In the genomic region with DNA sequence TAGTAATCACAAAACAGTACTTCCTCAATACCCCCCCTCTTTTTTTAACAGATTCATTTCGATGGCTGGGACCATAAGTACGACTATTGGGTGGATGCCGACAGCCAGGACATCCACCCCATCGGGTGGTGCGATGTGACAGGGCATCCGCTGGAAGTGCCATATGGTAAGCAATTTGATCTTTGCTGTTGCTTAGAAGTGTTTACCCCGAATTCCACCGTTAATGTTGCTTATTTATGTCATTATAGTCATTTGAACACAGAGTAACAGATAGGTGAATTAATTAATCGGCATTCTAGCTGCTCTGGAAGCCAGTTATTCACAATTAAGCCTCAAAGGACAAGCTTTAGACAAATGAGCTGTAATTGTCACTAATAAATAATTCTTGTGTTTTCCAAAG, we compare ENCODE assay signal across 25 mouse cellular contexts.
A peak's percentile ranks its signal among the peaks of the same experiment; 100 is the strongest.
DNase-seq lines count a peak whose midpoint lies in the region; ATAC-seq lines count a peak whose summit lies in the region.
"Had no signal": no experiment of that assay in that cellular context is flagged by ENCODE, and none has a peak within 500 bp of the region (broad histone marks: within the 10 kb centered on the region; RNA-seq: fewer than 3 reads in every experiment).

No protein-coding gene starts in this region.

- no peak for DNase-seq in forebrain, embryonic 10.5 days (ENCODE audit: extremely low spot score, low spot score)
- DNase-seq in left cerebral cortex, postnatal 4 days = peak; percentile 49
- DNase-seq in left cerebral cortex, postnatal 14 days (ENCODE audit: low spot score in 2 of 2) = no peak
- DNase-seq in cerebellum, adult 9-11 months = peak; percentile 7
- no peak for DNase-seq in MN1 (ENCODE audit: low spot score)
- DNase-seq: adrenal gland, postnatal 36 days; gastrocnemius, postnatal 36 days; kidney, adult 9 months; kidney, postnatal 25 days; lung, embryonic 14.5 days; lung, postnatal 36 days; right cerebral cortex, postnatal 25 days; thymus, postnatal 25 days had no signal

- H3K9ac ChIP-seq in forebrain, embryonic 12.5 days = no peak overlapping the region
- no peak overlapping the region for H3K9ac ChIP-seq in forebrain, embryonic 16.5 days (replicated peaks; ENCODE audit: low read depth, low read length)
- H3K9ac ChIP-seq in kidney, embryonic 14.5 days (ENCODE audit: low read depth, low read length) = no peak overlapping the region
- H3K9ac ChIP-seq: embryonic facial prominence, embryonic 12.5 days; hindbrain, embryonic 15.5 days; intestine, embryonic 15.5 days; liver, embryonic 14.5 days; lung, embryonic 14.5 days; midbrain, embryonic 15.5 days; neural tube, embryonic 13.5 days had no signal

- H3K4me3 ChIP-seq in forebrain, embryonic 12.5 days (replicated peaks) = no peak overlapping the region
- no peak overlapping the region for H3K4me3 ChIP-seq in forebrain, embryonic 10.5 days
- no peak overlapping the region for H3K4me3 ChIP-seq in forebrain, embryonic 16.5 days (replicated peaks; ENCODE audit: low read length)
- no peak overlapping the region for H3K4me3 ChIP-seq in kidney, embryonic 14.5 days (ENCODE audit: low read length)
- H3K4me3 ChIP-seq: embryonic facial prominence, embryonic 12.5 days; hindbrain, embryonic 15.5 days; intestine, embryonic 15.5 days; midbrain, embryonic 15.5 days; myocyte; neural tube, embryonic 13.5 days had no signal

- intact Hi-C loops in left cerebral cortex, postnatal 4 days (cut with DNase I) = no loop called here
- intact Hi-C loops in left cerebral cortex, postnatal 14 days (cut with DNase I) = no loop called here

- H3K36me3 ChIP-seq in forebrain, embryonic 12.5 days (replicated peaks) = no peaks in the 10 kb centered on the region
- H3K36me3 ChIP-seq in forebrain, embryonic 10.5 days (replicated peaks) = no peaks in the 10 kb centered on the region
- H3K36me3 ChIP-seq in forebrain, embryonic 16.5 days (ENCODE audit: control insufficient read depth, insufficient read depth) = no peaks in the 10 kb centered on the region
- no peaks in the 10 kb centered on the region for H3K36me3 ChIP-seq in kidney, embryonic 14.5 days (ENCODE audit: control insufficient read depth, insufficient read depth, low read length)
- H3K36me3 ChIP-seq: embryonic facial prominence, embryonic 12.5 days; hindbrain, embryonic 15.5 days; intestine, embryonic 15.5 days; midbrain, embryonic 15.5 days; neural tube, embryonic 13.5 days had no signal

- ATAC-seq in forebrain, embryonic 12.5 days (ENCODE audit: low FRiP score) = peak; percentile 39; the same call in 1 of the 2 replicates
- ATAC-seq in forebrain, embryonic 16.5 days = peak; percentile 55
- ATAC-seq in kidney, embryonic 14.5 days (ENCODE audit: low FRiP score, low TSS enrichment) = no peak
- ATAC-seq: CD4-positive, CD25-positive, alpha-beta regulatory T cell, adult 4 months; intestine, embryonic 15.5 days; Patski had no signal

- H3K9me3 ChIP-seq in forebrain, embryonic 12.5 days = no peaks in the 10 kb centered on the region
- no peaks in the 10 kb centered on the region for H3K9me3 ChIP-seq in forebrain, embryonic 10.5 days
- no peaks in the 10 kb centered on the region for H3K9me3 ChIP-seq in forebrain, embryonic 16.5 days (ENCODE audit: control insufficient read depth, low read length)
- H3K9me3 ChIP-seq in kidney, embryonic 14.5 days (ENCODE audit: control insufficient read depth, low read length) = no peaks in the 10 kb centered on the region
- H3K9me3 ChIP-seq: embryonic facial prominence, embryonic 12.5 days; hindbrain, embryonic 15.5 days; intestine, embryonic 15.5 days; midbrain, embryonic 15.5 days; neural tube, embryonic 13.5 days had no signal

- no peaks in the 10 kb centered on the region for H3K4me1 ChIP-seq in forebrain, embryonic 12.5 days
- 0 out of 2 replicates have a peak, but pooled peaks cover 5% of the 10 kb centered on the region for H3K4me1 ChIP-seq in forebrain, embryonic 10.5 days
- H3K4me1 ChIP-seq in forebrain, embryonic 16.5 days (replicated peaks; ENCODE audit: control insufficient read depth, insufficient read depth, low read length) = peaks cover 5% of the 10 kb centered on the region
- no peaks in the 10 kb centered on the region for H3K4me1 ChIP-seq in kidney, embryonic 14.5 days (ENCODE audit: control insufficient read depth, insufficient read depth, low read length)
- H3K4me1 ChIP-seq: embryonic facial prominence, embryonic 12.5 days; intestine, embryonic 15.5 days; midbrain, embryonic 15.5 days; neural tube, embryonic 13.5 days had no signal

- WGBS in forebrain, embryonic 12.5 days = 46% methylated on average over 9 of the region's 9 CpGs
- 84% methylated on average over 9 of the region's 9 CpGs for WGBS in forebrain, embryonic 10.5 days
- WGBS in forebrain, embryonic 16.5 days = 15% methylated on average over 9 of the region's 9 CpGs
- 73% methylated on average over 9 of the region's 9 CpGs for WGBS in kidney, embryonic 14.5 days

- no peaks in the 10 kb centered on the region for H3K27me3 ChIP-seq in forebrain, embryonic 12.5 days
- no peaks in the 10 kb centered on the region for H3K27me3 ChIP-seq in forebrain, embryonic 10.5 days (ENCODE audit: poor library complexity, severe bottlenecking)
- no peaks in the 10 kb centered on the region for H3K27me3 ChIP-seq in forebrain, embryonic 16.5 days (replicated peaks; ENCODE audit: control insufficient read depth, insufficient read depth, low read length)
- H3K27me3 ChIP-seq in kidney, embryonic 14.5 days (ENCODE audit: control insufficient read depth, insufficient read depth, low read length) = no peaks in the 10 kb centered on the region
- H3K27me3 ChIP-seq: embryonic facial prominence, embryonic 12.5 days; hindbrain, embryonic 15.5 days; intestine, embryonic 15.5 days; midbrain, embryonic 15.5 days; neural tube, embryonic 13.5 days; Patski had no signal

- no peak overlapping the region for H3K4me2 ChIP-seq in forebrain, embryonic 12.5 days
- H3K4me2 ChIP-seq in forebrain, embryonic 16.5 days (ENCODE audit: low read length) = peak overlapping the region; percentile 23; the same call in 1 of the 2 replicates
- H3K4me2 ChIP-seq in kidney, embryonic 14.5 days (replicated peaks; ENCODE audit: low read depth, low read length) = no peak overlapping the region
- H3K4me2 ChIP-seq: embryonic facial prominence, embryonic 12.5 days; hindbrain, embryonic 15.5 days; intestine, embryonic 15.5 days; lung, embryonic 14.5 days; midbrain, embryonic 15.5 days; neural tube, embryonic 13.5 days had no signal

- H3K27ac ChIP-seq in forebrain, embryonic 12.5 days = no peak overlapping the region
- H3K27ac ChIP-seq in forebrain, embryonic 10.5 days = no peak overlapping the region
- no peak overlapping the region for H3K27ac ChIP-seq in forebrain, embryonic 16.5 days (ENCODE audit: low read length)
- no peak overlapping the region for H3K27ac ChIP-seq in kidney, embryonic 14.5 days (ENCODE audit: low read depth, low read length)
- H3K27ac ChIP-seq: embryonic facial prominence, embryonic 12.5 days; hindbrain, embryonic 15.5 days; intestine, embryonic 15.5 days; liver, embryonic 14.5 days; neural tube, embryonic 13.5 days had no signal

Comparison
In these comparisons a context has a peak if more than half of its experiments do, and no peak if none do; other contexts are left out.
1. DNase-seq: peak in left cerebral cortex, postnatal 4 days (single experiment) and cerebellum, adult 9-11 months (single experiment); none in forebrain, embryonic 10.5 days (single experiment), left cerebral cortex, postnatal 14 days (0 of 2) and MN1 (single experiment).